Mouse (Mus musculus): Measurements from ENCODE around the gene Gpr62.

- TF ChIP-seq CTCF (IDR thresholded peaks at IDR 0.05; ENCODE audit: low read depth): no peak
- TF ChIP-seq EP300 (IDR thresholded peaks at IDR 0.05; ENCODE audit: low read depth): no peak
These were observed 9.3 kb upstream of the Gpr62 start for GRCm38 (mm10) chr9:106475046-106475445.
